Mouse (Mus musculus) heart, postnatal 0 days (tissue): Measurements from ENCODE around the gene Mapk9.

Source experiments
- CTCF ChIP-seq: IDR thresholded peaks from 2 replicates; pipeline ENCODE4 v1.5.1; 2016; ENCODE audit warnings: antibody characterized with exemption, control low read depth, low read depth
- EP300 ChIP-seq: IDR thresholded peaks from 2 replicates; pipeline ENCODE4 v1.6.1; 2016; ENCODE audit warnings: antibody characterized with exemption, low read depth

- TF ChIP-seq CTCF (no peak), EP300 (no peak)
Measured at GRCm38 (mm10) chr11:49888469-49888868, 41.9 kb downstream of the Mapk9 start.
